Mouse (Mus musculus) adrenal gland, adult (tissue): Measurements from ENCODE around the gene Ndufaf1.

Experiments
- DNase-seq, 2 experiments: peaks; one replicate each; pipeline ENCODE4 v3.0.0; 2022 to 2023; ENCODE audit warnings: low spot score in 1 of 2; ENCODE audit not compliant: inconsistent age in 2 of 2

Ndufaf1 gene

DNA sequence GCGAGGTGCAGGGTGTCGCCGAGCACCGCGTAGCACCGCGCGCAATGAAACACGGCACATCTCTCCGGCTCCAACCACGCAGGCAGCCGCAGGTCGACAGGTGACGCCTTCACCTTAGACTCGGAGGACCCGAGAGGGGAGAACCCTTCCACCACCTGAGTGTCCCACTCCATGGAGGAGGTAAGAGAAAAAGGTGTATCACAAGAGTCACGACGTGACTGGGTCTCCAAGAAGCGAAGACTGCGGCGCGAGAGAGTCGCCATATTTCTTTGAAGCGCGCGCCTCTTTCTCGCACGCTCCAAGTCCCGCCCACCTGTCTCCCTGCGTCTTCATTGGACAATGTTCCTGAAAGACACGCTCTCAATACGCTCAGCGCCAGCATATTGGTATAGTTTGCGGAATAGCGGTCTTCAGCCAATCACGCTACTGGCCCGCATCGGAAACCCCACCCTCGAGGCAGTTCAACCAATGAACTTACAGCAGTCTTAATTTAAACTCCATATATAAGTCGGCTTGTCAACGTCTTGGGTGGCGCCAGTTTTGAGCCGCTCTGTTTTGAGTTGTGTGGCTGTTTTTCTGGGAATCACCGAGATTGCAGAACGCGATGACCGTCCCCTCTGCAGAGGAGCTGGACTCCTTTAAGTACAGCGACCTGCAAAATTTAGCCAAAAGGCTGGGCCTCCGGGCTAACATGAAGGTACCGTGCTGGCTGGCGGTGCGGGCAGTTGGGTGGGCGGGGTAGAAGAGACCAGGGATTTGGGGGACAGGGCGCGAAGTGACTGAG is 44.2 kb downstream of the Ndufaf1 start, which contains the start of the genes Nusap1 and Oip5:
Gene Nusap1 (plus strand): TSS at position 100 of the 784 bp plus-strand sequence.
Gene Oip5 (minus strand): TSS at position 271 of the 784 bp plus-strand sequence.
- DNase-seq, result peak; percentile 91 to 97

DNA sequence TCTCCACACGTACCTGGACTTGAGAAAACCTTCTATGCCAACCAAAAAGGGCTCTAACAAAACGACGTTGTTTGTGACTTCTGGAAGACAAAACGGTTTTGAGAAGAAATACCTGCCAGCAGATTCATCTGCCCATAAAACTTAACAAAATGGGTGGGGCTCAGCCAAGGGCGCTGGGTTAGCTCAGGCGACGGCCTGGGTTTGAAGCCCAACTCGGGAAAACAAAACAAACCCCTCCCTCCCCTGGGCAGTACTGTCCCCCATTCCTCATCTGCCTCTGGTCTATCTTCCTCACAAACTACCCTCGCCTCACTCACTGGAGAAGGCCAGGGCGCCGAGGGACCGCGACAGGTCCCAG is 44.8 kb downstream of the Ndufaf1 start:
- no peak for DNase-seq

DNA sequence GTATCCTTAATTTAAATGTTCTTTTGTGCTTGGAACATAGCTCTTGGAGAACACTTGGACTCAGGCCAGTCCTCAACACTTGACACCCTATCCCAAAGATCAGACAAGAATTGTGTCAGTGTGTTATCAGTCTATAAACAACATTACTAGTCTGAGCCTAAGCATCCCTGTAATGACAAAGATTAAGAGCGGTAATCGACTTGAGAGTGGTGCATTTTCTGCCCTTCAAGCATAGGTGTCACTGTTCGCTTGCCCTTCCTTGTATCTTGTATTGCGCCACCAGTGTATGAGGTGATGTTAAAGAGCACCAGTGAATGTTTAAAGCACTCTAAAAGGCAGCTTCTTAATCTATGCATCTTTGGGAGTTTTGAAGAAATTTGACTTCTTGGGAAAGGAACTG is 55.6 kb downstream of the Ndufaf1 start:
- DNase-seq, result peak in 1 of 2 experiments; percentile 19
